Mouse (Mus musculus) WW6 (cell line): Measurements from ENCODE around the gene B3gnt6.
"Not testable (repeated sequence)": the region's sequence is repeated elsewhere in the genome, so short reads cannot be mapped to it uniquely, and the experiment has no call there.

Experiments used
- DNase-seq: peaks from one replicate; pipeline ENCODE4 v3.0.0-alpha.2; 2013; ENCODE audit warnings: low read depth, low spot score

The B3gnt6 gene

GRCm38 (mm10) chr7:98199381-98199780 is at the start of gene B3gnt6:
Gene B3gnt6 (minus strand): TSS chr7:98199481.
- no peak for DNase-seq

- DNase-seq = no peak
Measured at GRCm38 (mm10) chr7:98236686-98237359, 37.5 kb upstream of the B3gnt6 start.

GRCm38 (mm10) chr7:98223796-98224195 is 24.5 kb upstream of the B3gnt6 start:
- no peak for DNase-seq

- DNase-seq = no peak
Measured at GRCm38 (mm10) chr7:98216713-98217112, 17.4 kb upstream of the B3gnt6 start.

GRCm38 (mm10) chr7:98202946-98203345 is 3.7 kb upstream of the B3gnt6 start:
- DNase-seq = no peak

GRCm38 (mm10) chr7:98201493-98202028 is 2.3 kb upstream of the B3gnt6 start:
- DNase-seq = no peak

GRCm38 (mm10) chr7:98200396-98200795 is 1.1 kb upstream of the B3gnt6 start:
- no peak for DNase-seq

GRCm38 (mm10) chr7:98195151-98195801 is 4.0 kb downstream of the B3gnt6 start:
- DNase-seq = no peak

- no peak for DNase-seq
Measured at GRCm38 (mm10) chr7:98194026-98194792, 5.1 kb downstream of the B3gnt6 start.

- peak; percentile 46 for DNase-seq
Measured at GRCm38 (mm10) chr7:98193515-98194025, 5.7 kb downstream of the B3gnt6 start.

GRCm38 (mm10) chr7:98191571-98192250 is 7.6 kb downstream of the B3gnt6 start:
- no peak for DNase-seq

GRCm38 (mm10) chr7:98190578-98190977 is 8.7 kb downstream of the B3gnt6 start:
- no peak for DNase-seq

GRCm38 (mm10) chr7:98189745-98190144 is 9.5 kb downstream of the B3gnt6 start:
- DNase-seq = no peak

- DNase-seq = no peak
Measured at GRCm38 (mm10) chr7:98188680-98189079, 10.6 kb downstream of the B3gnt6 start.

- no peak for DNase-seq
Measured at GRCm38 (mm10) chr7:98188238-98188637, 11.0 kb downstream of the B3gnt6 start.

- DNase-seq = not testable (repeated sequence)
Measured at GRCm38 (mm10) chr7:98187332-98187731, 11.9 kb downstream of the B3gnt6 start.

GRCm38 (mm10) chr7:98186637-98187036 is 12.6 kb downstream of the B3gnt6 start:
- DNase-seq = no peak

GRCm38 (mm10) chr7:98185326-98185725 is 14.0 kb downstream of the B3gnt6 start:
- DNase-seq = no peak

GRCm38 (mm10) chr7:98178560-98179231 is 20.6 kb downstream of the B3gnt6 start:
- no peak for DNase-seq

GRCm38 (mm10) chr7:98177929-98178559 is 21.2 kb downstream of the B3gnt6 start, which contains the start of gene Capn5:
Gene Capn5 (minus strand): TSS chr7:98178274.
- no peak for DNase-seq
